Mouse (Mus musculus) c-Kit-positive CD71-negative TER-119-negative erythroid progenitor cells, embryonic 14.5 days (primary cell): ENCODE measurements around the gene Ldah.
"Not testable (repeated sequence)": the region's sequence is repeated elsewhere in the genome, so short reads cannot be mapped to it uniquely, and the experiment has no call there.

Experiments
- DNase-seq: peaks from one replicate; pipeline ENCODE4 v3.0.0-alpha.2; 2013; ENCODE audit warnings: low read depth

The Ldah gene

GRCm38 (mm10) chr12:8207978-8208403 is at the start of gene Ldah:
Gene Ldah (plus strand): TSS chr12:8208107.
- DNase-seq = peak; percentile 71

GRCm38 (mm10) chr12:8167743-8168142 is 40.2 kb upstream of the Ldah start:
- DNase-seq = no peak

DNA sequence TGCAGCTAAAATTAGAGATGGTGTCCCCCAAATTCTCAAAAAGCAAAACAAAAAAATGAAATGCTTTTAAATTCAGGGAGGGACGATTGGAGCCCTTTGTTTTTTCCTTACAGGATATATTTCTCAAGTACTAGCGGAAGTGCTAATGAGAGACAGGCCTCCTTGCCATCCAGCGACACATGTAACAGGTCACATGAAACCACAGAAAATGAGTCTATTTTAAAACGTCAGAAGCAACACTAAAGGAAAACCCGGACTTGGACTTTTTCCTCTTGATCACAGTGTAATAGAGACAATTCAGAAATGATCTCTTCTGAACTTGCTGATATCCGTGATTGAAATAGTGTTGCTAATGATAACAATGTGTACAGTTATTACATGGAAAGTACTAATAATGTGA is 27.0 kb upstream of the Ldah start:
- DNase-seq = no peak

- no peak for DNase-seq
Observed at GRCm38 (mm10) chr12:8181744-8182143, 26.2 kb upstream of the Ldah start.

DNA sequence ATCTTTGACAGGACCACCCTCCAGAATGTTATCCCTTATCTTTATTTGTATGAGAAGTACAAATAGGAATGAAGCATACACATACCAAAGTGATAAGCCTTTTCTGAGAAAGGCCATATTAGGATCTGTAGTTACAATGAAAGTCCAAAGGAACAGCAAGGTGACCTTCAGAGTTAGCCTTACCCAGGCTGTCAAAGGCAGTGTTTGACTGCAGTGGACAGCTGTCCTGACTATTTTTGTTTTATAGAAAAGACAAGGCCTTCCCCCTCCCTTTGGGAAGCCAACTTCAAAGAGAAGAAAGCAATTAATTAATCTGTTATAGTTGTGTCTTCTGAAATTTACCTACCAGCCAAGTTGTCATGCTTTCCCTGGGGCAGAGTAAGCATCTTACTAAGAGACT is 23.4 kb upstream of the Ldah start:
- DNase-seq = no peak

DNA sequence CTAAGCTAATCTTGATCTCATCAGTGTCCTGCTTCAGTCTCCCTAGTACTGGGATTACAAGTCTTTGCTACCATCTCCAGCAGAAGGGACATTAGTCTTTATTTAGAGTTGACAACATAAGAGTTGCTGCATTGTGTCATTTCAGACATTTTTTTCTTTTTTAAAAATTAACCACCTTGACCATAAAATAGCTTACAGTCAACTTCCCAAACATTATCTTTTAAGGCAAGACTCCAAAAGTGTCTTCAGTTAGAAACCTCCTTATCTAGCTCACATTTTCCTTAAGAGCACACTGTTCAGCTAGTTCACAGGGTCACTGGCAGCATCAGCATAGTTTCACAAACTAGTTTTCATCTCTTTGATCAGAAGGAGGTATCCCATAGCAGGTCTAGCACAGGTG is 19.7 kb upstream of the Ldah start:
- DNase-seq = no peak

DNA sequence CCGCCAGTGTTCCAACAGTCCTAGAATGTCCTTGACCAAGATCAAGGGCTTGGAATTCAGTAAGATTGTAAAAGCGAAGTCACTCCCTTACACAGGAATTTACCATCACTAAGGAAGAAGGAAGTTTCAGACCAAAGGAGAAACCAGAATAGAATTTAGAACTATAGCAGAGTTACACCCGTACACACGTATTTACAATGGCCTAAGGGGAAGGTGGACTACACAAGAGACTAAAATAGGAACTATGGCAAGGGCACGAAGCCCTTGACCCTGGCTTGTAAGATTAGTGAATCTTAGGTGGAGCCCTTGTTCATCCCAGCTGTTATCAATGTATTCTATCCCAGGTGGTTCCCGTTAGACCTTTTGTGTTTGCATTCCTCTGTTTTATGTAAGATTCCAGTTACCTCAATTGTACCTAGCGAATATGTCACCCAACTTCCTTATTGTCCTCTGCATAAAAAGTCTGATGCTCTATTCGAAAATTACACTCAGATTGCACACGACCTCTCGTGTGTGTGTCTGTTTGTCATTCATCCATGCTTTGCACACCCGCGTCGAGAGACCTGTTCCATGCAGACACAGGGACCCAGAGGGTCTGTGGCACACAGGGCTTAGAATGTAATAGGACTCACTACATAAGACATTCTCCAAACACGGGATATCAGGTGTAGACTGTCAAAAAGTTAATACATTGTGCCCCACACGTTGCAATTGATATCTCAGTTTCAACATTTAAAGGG is 18.9 kb upstream of the Ldah start:
- not testable (repeated sequence) for DNase-seq

DNA sequence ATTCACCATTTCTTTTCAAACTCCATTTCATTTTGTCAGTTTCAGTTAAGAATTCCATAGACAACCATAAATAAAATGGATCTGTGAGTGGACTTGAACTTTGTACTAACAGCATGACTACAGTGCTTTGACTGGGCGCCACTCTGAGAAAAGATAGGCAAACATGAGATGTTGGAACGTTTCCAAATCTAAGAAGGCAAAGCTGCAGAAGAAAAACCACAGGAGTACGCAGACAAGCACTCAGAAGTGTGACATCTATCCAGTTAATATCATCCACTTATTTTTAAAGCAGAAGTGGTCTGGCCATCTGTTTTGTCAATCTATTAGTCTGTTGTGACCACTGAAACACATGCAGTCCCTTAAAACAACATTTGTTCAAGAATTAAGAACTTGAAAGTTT is 18.2 kb upstream of the Ldah start:
- DNase-seq = no peak

DNA sequence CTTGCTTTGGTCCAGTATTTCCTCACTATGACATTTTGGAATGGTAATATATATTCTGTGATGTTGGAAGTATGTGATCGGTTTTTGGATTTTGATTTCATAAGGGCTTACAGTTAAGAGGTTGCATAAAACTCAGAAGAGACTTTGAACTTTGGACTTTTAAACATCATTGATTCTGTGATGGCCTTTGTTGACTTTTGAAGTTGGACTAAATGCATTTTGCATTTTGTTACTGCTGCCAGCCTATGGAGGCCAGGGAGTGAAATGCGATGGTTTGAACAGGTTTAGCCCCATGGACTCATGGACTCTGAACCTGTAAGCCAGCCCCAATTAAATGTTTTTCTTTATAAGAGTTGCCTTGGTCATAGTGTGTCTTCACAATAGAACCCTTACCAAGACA is 2.2 kb upstream of the Ldah start:
- no peak for DNase-seq

DNA sequence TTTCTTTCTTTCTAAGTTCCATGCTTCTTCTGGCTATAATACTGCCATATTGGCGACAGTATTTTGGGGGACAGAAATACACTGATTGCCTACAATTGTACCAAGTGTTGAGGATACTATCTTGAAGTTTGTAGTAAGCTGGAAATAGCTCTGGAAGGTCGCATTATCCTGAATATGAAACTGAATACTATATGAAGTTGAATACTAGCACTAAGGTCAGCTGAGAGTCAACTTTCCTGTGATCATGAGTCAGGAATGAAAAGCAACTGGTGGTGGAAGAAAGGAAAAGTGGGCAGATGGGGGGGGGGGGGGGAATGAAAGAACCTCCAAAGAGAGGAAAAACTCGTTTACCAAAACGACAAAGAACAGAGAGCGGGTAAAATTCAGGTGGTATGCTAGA is 329 bp upstream of the Ldah start:
- DNase-seq = no peak

GRCm38 (mm10) chr12:8216392-8217280 is 8.7 kb downstream of the Ldah start:
- DNase-seq = no peak

GRCm38 (mm10) chr12:8223036-8223435 is 15.1 kb downstream of the Ldah start:
- no peak for DNase-seq

DNA sequence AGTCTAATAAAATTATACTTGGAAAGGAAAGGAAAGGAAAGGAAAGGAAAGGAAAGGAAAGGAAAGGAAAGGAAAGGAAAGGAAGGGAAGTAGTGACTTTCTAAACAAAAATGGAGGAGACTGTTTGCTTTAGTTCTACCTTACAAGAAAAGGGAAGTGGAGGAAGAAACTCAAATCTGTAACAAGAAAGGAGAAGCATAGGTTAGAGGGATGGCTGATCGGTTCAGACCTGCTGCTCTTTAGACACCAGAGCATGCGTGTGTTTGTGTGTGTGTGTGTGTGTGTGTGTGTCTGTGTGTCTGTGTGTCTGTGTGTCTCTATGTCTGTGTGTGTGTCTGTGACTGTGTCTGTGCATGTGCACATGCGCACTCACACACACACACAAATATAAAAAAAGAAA is 23.2 kb downstream of the Ldah start:
- DNase-seq = no peak

GRCm38 (mm10) chr12:8232679-8233078 is 24.8 kb downstream of the Ldah start:
- DNase-seq = no peak

- no peak for DNase-seq
Observed at GRCm38 (mm10) chr12:8242181-8242580, 34.3 kb downstream of the Ldah start.

DNA sequence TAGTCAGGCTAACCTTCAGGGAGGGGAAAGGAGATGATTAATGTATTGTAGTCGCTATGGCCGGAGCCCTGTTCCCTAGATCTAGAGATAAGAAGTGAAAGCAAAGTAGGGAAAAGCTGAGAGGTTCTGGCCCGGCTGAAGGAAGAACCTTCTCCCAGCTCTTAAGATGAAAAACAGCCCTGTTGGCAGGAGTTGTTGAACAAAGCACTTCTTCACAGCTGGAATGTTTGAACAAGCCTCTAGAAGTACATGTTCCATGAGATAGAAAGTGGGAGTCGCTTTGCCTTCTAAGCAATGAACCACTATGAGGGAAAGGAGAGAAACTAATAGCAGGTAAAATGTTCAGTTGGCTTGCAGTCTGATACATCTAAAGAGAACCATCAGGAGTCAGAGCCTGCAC is 36.8 kb downstream of the Ldah start:
- no peak for DNase-seq

- no peak for DNase-seq
Observed at GRCm38 (mm10) chr12:8260297-8260696, 52.4 kb downstream of the Ldah start.

DNA sequence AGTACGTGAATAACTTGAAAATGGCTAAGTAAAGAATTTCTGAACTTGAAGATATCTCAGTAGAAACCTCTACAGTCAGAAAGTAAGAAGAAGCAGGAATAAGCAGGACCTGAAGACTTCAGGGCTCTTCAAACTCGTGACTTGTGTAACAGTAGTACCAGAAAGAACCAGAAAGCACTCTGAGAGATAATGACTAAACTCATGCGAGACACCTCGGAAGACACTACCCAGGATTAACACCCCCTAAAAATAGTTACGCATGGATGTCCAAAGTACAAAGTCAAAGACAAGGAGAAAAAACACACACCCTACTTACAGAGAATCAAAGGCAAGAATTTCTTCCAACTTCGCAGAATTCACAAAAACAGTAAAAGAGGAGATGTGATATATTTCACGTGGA is 58.4 kb downstream of the Ldah start:
- DNase-seq = no peak

DNA sequence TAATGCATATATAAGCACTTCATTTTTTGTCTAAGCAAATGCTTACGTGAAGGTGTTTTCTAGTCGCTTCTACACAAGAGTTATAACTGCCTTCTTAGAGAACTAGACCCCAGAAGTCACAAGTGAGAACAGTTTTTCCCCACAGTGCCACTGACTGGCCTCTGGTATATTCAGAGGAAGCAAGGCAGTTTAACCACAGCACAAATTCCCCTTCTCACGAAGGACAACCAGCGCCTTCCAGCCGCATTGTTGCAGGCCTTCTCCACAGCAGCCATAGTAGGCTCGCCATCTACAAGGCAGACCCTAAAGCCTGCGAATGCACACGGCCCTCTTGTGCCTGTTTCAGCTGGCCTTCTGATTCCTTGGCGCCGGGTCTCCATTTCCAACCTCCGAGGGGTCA is 61.7 kb downstream of the Ldah start:
- DNase-seq = no peak

- no peak for DNase-seq
Observed at GRCm38 (mm10) chr12:8271405-8271804, 63.5 kb downstream of the Ldah start.

- no peak for DNase-seq
Observed at GRCm38 (mm10) chr12:8273471-8274171, 65.7 kb downstream of the Ldah start.

DNA sequence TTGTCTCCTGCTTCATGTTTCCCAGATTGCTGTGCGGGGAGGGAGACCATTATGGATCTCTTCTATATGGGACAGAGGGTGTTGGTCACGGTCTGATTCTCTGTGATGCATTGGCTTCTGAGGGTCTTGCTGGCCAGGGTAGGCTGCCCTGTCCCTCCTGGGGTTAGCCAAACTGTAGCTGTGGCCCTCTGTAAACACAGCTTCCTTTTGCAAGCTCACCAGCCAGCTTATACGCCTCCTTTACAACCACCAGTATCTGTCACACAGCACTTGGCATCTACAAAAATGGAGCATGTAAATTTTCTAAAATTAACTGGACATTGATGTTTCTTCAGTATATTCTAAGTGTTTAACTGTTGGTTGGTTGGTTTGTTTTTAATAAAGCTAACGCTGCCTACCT is 67.5 kb downstream of the Ldah start:
- DNase-seq = no peak
